Mouse (Mus musculus): ENCODE data around the gene Gpr18. TPM values are rescaled to one million over a fixed set of nuclear protein-coding genes. Genes with fewer than 3 reads are reported as not detected.
A peak's percentile ranks its signal among the peaks of the same experiment; 100 is the strongest.

Gpr18 gene
- under 1 TPM; 0.33 to 0.46 TPM for total RNA-seq (2021)

DNA sequence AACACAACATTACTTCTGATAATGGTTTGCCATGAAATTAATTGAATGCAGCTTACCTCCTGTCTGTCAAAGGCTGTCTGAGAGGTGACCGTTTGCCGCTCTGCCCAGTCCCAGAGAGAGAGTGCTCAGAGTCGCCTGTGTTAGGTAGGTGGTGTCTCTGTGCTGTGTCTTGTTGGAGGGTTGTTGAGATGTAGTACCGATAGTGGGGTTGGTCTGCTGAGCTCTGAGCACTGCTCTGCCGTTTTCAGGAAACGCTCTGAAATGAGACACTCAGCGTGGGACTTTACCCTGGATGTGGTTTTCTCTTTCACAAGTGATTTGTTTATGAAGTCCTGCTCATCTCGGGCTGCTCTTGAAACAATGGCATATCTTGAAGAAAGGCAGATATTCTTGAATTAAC, at the start of gene Gpr18:
Gene Gpr18 (minus strand): TSS at position 161 of the 400 bp plus-strand sequence.
- DNase-seq, result no peak
- intact Hi-C loops (cut with DNase I), result no loop called here

DNA sequence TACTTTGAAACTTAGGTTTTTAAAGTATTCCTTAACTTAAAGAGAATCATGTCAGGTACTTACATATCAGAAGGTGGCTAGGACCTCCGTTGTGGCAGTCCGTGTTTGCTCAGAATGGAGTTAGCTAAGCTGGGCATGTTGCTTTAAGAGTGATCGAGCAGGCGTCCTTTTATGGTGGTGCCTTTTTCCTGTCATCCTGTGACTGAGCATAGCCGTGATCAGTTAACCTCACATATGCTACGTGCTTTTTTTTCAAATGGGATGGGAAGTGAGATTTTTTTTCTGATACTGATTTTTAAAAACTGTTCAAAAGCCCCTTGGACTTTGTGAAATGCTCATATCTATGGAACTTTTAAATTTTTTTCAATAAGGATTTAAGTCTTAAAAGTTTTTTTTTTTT, 49.4 kb upstream of the Gpr18 start, which contains the start of gene Gpr183:
Gene Gpr183 (minus strand): TSS at position 206 of the 400 bp plus-strand sequence.
- intact Hi-C loops (cut with DNase I), result no loop called here
- DNase-seq, result no peak

DNA sequence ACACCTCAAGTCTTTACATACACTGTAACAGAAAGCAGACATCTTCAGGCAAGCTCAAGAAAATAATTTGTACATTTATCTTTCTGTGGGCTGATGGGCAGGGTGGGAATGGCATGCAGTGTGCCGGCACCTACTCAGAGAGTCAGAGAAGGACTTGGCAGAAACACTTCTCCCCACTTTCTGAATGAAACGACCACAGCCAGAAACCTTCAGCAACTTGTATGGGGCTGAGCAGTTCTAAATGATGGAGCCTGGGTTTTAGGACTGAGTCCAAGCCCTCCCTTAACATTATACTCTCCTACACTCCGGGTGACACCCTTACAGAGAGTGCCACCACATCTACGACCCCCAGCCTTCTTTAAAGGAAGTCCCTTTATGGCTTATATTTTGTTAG, 48.4 kb upstream of the Gpr18 start:
- intact Hi-C loops (cut with DNase I), result no loop called here
- DNase-seq, result no peak

DNA sequence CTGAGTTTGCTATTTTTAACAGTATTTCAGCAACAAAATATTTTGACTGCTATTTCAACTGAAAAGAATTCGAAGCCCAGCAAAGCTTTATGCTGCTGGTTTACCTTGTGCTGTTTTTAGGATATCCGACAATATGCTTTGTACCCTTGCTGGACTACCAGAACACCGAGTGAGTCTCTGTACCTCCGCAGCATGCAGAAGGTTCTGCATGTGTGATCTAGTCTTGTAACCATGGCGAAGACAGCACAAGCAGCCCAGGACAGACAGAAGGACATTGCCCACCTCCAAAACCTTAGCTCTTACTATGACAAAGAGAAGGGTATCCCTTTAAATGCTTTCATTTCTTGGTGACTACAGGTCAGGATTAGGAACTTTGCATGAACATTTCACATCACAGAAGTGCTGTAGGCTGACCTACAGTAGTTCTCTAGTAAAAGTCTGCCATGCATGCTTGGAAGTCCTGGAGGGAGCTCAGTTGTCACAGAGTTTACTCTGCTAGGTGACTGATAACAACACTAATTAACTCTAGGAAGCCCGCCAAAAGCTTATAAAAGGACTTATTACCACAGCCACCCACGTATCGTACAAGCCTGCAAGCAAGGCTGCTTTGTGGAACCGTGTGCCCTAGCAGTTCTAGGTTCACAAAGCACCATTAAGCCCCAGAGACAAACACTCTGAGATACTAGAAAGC, 47.8 kb upstream of the Gpr18 start:
- peak in 1 of 2 experiments; percentile 34 for DNase-seq

DNA sequence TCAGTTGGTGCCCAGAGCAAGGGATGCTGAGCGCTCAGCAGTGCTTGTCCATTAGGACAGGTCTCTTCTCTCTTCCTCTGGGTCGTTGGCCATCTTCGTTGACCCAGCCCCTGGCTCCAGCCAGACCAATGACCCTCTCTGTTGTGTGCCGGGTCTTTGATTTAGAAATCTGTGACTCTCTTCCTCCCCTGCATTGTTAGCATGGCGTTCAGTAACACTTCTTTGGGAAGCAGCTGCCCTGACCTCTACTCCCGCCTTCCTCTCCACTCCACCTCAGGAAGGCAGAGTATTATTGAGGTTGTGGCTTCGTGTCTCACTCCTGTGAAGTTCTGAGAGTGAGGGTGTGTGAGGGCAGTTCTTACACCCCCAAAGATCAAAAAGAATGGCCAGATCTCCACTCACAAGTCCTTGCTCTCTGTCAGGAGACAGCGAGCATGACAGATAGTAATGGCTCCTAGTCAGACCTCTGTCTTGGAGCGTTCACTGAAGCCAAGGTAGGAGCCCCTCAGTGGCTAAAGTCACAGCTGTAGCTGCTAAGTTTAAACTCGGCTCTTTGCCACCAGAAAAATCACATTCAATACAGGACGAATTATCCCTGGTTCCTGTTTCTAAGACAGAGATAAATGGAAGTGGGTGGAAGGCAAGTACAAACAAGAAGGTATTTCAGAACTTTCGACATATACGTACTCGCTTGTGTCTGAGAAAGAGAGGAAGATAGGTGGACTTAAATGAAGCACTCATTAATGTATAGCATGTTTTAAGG, 46.7 kb upstream of the Gpr18 start:
- peak in 1 of 2 experiments; percentile 27 for DNase-seq
- intact Hi-C loops (cut with DNase I), result no loop called here

More for the DNA sequence above, 47.8 kb upstream of the Gpr18 start:
- intact Hi-C loops (cut with DNase I), result no loop called here

DNA sequence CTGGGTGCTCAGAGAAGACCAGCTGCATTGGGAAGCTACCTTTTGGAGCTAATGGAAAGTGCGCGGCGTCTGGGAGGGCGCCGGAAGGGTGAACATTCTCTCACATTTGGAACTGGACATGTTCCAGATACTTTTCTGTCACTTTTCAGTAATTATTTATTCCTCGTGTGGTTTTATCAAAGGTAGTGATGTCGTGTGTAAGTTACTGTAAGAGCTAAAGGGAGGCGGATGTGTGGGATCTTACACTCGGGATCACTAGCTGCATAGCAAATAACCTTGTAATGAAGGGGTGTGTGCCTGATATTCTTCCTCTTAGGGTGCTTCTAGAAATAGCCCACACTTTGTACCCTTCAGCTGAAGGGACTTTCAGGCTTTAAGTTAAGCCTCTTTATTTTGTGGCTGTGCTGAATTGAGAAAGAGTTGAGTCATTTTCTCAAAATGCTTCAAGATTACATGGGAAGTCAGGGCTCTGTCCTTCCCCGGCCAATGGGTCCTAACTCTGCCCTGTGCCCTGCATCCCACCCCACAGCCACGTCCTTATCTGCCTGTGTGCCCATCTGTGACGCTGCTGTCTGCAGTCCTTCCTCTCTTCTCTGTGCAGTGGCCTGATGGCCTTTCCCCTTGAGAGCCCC, 46.0 kb upstream of the Gpr18 start:
- intact Hi-C loops (cut with DNase I), result no loop called here
- DNase-seq, result no peak

DNA sequence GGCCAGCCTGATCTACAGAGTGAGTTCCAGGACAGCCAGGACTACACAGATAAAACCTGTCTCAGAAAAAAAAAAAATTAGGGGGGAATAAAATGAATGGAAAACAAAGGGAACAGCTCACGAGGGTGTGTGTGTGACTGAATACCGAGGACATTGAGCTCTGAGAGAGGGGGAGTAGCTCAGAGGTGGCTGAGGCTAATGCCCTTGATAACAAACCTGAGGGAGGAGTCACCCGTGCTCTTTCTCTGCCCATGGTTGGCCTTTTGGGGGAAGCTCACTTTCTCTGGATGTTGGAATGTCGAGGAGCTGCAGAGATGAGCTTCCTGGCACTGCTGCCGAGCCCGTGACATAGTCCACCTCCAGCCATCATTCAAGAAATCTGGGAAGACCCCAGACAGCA, 45.4 kb upstream of the Gpr18 start:
- no peak for DNase-seq
- intact Hi-C loops (cut with DNase I), result no loop called here

DNA sequence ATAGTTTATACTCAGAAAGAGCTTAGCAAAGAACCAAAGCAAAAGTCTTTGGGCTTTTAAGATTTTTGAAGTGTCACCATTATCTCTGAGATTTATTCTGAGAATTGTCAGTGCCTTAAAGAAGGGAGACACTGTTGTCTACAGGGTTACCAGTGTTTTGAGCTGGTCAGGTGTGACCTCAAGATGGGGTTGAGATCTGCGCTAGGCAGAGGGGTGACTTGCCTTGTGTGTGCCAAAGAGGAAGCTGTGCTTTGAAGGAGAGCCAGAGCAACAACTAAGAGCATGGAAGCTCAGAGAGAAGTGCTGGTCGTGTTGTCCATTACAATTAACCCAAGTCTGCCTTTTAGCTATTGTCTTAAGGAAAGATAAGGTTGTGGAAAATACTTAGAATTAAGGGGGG, 45.0 kb upstream of the Gpr18 start:
- intact Hi-C loops (cut with DNase I), result no loop called here

DNA sequence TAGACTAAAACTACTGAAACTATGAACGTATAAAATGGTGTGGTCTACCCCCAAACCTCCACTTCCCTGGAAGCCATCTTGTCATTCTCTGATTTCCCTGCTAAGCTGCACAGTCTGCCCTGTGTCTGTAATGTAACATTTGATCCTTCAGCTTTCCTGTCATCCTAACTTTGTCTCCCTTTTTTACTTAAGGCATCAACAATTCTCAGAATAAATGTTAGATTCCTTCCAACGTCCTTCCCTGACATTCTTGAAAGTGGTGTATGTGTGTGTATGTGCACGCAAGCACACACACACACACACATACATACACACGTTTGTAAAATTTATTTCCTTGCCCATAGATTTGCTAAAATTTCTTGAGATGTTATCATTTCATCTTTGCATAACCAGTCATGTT, 44.5 kb upstream of the Gpr18 start:
- intact Hi-C loops (cut with DNase I), result no loop called here
- no peak for DNase-seq

More for the DNA sequence above, 45.0 kb upstream of the Gpr18 start:
- DNase-seq, result no peak

DNA sequence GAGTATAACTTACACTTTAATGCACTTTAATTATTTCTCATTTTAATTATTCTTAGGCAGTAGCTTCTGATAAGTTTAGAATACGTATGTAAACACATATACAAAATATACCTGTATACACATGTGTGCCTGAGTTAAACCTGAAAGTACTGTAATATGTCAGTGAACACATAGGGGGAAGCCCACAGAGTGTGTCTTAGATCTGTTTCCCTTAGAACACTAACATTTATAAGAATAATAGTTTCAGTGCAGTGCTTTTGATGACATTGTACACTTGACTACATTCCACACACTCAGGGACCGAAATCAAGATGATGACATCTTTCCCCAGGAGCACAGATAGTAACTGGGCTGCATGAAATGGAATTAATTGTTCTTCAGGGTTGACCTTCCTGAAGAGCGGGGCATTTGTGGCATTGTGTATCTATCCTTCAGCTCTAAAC, 44.0 kb upstream of the Gpr18 start:
- no peak for DNase-seq
- intact Hi-C loops (cut with DNase I), result loop anchor here (2.0 kb wide), 1 partner anchor 21 kb away; no protein-coding TSS in a partner anchor

DNA sequence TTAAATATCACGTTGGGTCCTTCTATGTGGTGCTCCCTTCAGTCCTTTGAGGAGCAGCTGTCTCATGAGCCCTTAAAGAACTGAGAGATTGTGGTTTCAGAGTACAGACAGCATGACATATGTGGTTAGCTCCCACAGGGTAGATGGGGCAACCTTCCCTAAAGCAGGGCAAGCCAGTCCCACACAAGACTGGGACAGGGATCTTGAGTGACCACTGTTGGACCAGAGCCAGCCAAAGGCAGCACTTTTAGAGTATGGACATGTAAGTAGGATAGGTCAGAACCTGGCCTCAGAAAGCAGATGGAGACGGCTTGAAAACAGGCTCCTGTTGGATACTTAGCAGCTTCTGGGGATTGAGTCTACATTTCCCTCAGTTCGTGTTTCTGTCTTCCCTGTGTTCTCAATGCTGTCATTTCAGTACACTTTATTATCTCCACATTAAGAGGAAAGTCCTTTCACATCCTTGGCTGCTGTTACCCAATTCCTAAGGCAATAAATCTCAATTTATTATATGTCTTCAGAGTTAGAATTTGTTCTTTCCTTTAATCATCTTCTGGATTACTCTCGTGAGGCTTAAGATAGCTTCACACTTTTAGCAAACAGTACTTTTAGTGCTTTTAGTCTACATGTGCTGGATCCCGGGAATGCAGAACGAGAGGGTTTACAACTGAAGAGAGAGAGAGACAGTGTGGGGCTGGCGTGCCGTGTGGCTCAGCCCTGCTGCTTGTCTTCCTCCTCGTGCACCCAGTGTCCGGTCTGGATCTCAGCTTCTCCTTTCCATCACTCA, 43.4 kb upstream of the Gpr18 start:
- intact Hi-C loops (cut with DNase I), result loop anchor here (2.0 kb wide), 1 partner anchor 20 kb away; no protein-coding TSS in a partner anchor
- DNase-seq, result no peak

DNA sequence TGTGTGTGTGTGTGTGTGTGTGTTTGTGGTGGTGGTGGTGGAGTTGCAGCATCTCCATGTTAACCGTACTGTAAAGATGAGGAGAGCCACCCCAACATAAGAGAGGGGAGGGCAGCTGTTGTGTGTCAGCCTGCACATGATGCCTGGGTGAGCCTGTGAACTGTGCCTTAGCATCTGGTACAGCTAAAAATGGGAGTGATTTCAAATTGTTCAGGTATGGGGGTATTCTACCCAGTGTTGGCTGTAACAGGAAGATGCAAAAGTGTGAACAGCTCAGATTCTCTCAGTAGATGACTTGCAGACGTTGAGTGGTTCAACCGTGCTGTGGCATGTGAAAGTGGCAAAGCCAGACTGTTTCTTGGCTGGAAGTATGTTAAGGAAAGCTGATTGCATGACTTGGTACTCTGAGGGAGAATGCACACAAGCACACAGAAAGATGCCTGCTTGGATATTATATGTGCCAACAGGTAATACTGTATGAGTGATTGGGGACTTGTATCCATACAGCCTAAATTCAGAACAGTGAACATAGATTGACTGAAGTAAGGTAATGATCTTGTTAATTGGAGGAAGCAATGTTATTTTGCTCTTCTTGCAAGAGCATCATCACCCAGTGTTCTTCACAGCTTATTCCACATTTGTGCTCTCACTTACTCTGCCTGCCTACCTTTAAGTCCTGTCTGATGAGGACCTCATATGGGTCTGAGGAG, 42.6 kb upstream of the Gpr18 start:
- intact Hi-C loops (cut with DNase I), result loop anchor here (2.0 kb wide), 1 partner anchor 19 kb away; no protein-coding TSS in a partner anchor
- DNase-seq, result no peak

DNA sequence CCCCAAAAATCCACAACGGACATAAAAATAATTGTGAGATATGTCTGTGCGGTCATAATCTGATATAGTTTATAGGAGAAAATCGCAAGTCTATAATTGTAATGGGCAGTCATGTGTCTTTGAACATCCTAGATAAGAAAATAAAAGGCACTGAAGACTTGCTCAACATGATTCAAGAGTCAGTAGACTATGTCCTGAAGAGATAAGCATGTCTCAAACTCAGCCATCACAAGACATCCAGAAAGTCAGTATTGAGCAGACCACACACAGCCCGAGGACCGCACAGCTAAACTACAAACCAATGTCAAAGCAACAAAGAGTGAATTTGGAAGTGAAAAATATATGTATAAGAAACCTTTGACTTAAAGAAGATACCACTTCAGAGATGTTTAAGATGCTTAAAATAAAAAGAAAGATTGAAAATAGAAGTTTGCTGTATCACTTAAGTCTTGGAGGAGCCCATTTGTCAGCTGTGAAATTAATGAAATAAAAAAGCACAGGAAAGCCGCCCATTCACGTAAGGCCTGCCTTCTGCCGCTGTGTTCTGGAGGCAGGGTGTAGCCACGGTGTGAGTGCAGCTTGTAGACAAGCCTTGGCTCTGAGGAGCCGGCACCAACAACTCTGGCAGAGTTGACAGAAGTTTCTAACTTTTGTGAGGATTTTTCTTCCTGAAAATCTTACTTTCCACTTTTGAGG, 41.7 kb upstream of the Gpr18 start:
- intact Hi-C loops (cut with DNase I), result no loop called here
- DNase-seq, result no peak

DNA sequence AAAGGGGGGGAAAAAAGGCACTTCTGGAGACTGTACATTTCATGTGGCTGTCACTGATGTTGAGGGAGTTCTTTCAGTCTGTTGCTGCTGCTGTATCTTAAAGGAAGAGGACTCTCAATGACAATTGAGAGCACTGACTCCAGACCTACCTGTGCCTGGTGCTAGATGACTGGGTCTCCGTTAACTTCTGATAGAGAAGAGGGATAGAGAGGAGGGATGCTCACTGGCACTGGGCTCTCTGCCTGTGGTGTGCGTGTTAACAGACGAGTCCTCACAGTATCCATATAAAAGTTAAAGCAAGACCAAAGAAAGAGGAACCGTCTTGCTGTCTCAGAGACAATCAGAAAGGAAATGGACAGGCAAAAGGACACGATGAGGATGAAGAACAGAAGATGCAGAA, 40.7 kb upstream of the Gpr18 start:
- intact Hi-C loops (cut with DNase I), result no loop called here
- no peak for DNase-seq

DNA sequence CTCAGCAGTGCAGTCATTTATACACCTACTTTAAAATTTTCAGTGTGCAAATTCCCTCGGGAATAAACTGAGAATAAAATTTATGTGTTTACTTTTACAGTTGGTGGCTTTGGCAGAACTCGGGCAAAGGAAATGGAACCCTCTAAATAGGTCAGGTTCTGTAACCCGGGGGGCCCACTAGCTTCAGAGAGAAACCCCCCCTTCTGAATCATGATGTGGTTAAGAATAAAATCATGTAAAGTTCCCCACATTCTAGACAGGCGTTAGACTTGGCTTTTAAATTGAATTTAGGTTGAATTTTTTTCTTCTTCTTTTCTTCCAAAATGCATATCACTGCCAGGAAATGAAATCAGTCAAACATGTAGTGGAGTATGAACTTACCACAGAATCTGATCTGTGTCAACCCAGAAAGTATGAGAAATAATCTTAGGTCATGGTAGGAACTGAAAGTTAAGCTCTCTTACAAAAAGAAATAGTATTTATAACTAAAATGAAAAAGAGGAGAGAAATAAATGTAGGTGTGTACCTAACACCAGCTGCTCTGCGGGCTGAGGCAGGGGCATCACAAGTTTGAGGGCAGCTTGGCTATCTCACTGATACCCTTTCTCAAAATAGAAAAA, 39.7 kb upstream of the Gpr18 start:
- no peak for DNase-seq
- intact Hi-C loops (cut with DNase I), result no loop called here

DNA sequence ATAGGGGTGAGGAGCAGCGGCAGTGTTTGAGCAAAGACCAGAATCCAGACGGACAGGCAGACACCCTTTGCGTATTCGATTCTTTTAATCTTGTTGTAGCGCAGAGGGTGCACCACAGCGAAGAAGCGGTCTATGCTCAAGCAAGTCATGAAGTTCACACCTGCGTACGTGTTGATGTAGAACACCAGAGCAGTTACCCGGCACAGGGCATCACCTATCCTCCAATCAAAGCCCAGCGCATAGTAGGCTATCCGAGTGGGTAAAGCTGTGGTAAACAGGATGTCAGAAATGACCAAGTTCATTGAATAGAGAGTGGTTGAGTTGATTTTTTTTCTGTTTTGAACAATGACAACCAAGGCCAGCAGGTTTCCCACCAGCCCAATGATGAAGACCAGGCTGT, 39.0 kb upstream of the Gpr18 start:
- intact Hi-C loops (cut with DNase I), result no loop called here
- no peak for DNase-seq

DNA sequence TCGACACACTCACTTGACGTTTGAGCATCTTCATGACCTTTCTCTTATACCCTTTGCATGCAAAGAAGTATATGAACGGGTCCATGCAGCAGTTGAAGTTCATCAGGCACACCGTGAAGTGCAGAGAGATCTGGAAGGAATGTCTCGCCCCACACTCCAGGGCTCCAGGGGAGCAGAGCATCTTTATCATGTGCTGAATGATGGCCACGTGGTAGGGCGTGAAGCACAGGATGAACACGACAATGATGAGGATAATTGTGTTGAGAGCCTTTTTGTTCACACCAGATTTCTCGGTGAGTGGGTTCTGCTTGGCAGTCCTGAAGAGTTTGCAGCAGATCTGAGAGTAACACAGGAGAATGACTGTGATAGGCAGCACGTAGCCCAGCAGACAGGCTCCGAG, 38.5 kb upstream of the Gpr18 start:
- intact Hi-C loops (cut with DNase I), result no loop called here
- no peak for DNase-seq

DNA sequence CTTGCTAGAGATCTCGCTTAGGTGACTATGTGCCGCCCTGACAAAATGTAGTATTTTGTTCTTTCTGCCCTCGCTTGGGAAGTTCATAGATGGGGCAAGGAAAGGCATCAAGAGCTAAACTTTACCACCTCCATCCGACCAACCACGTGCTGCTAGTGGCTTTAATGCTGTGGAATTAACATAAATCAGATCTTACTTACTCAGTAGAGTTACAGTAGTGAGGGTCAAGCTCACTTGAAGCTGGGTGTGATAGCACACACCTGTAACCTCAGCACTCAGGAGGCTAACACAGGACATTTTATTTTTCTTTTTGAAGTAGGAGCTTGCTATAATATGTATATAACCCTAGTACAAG, 36.4 kb upstream of the Gpr18 start:
- DNase-seq, result no peak
- intact Hi-C loops (cut with DNase I), result no loop called here

DNA sequence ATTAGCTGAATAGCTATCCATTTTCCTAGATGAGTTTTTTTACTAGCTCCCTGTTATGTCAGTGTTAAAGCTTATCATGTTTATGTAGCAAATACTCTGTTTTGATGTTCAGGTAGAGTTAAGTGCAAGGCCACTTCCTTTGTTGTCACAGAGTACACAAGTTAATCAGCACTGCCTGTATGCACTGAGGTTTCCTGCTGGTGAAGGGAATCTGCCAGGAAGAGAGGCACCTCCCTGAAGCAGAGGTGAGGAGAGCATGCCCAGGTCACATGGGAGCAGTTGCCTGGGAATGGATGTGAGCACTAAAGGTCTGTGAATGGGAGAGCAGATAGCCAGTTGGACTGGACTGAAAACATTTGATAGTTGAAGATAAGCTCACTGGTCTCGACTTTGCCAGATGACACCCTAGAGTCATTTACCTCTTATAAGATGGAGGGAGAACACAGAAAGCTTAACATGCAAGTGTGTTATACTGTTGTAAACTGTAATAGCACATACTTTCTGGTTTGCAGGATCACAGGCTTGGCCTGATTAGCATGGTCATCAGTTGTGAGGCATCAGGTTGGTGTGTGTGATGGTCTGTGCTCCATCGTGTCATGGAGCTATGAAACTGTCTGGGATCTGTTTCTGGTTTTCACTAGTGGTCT, 35.9 kb upstream of the Gpr18 start:
- DNase-seq, result no peak
- intact Hi-C loops (cut with DNase I), result no loop called here

Data from heart, postnatal 36 days (tissue).